Mouse (Mus musculus): ENCODE measurements around the gene OR5BS1P. TPM values are rescaled to one million over a fixed set of nuclear protein-coding genes. Genes with fewer than 3 reads are reported as not detected.
"Not testable (repeated sequence)": the region's sequence is repeated elsewhere in the genome, so short reads cannot be mapped to it uniquely, and the experiment has no call there.

OR5BS1P gene
- polyA plus RNA-seq, 1 experiment from 2014 or later: not detected

GRCm38 (mm10) chr15:98510438-98511385 is 41.0 kb downstream of the OR5BS1P start:
- Histone ChIP-seq H3K9ac (no peak overlapping the region), H3K4me2 (peak overlapping the region; percentile 61), H3K27ac (replicated peaks) (no peak overlapping the region), H3K4me3 (peak overlapping the region; percentile 21), H3K27me3 (no peaks in the 10 kb centered on the region), H3K36me3 (no peaks in the 10 kb centered on the region), H3K4me1 (replicated peaks) (peaks cover 12% of the 10 kb centered on the region), H3K9me3 (no peaks in the 10 kb centered on the region)
- 0 out of 2 replicates have a peak, but pooled peaks have one; percentile 27 for ATAC-seq (ENCODE audit: low FRiP score, low read depth)
- 24% methylated on average over 25 of the region's 25 CpGs for WGBS

GRCm38 (mm10) chr15:98511386-98511928 is 41.8 kb downstream of the OR5BS1P start:
- no peak for ATAC-seq (ENCODE audit: low FRiP score, low read depth)
- Histone ChIP-seq H3K9ac (no peak overlapping the region), H3K4me1 (replicated peaks) (peaks cover 12% of the 10 kb centered on the region), H3K4me2 (peak overlapping the region; percentile 61; the same call in 1 of the 2 replicates), H3K27me3 (no peaks in the 10 kb centered on the region), H3K27ac (replicated peaks) (no peak overlapping the region), H3K36me3 (no peaks in the 10 kb centered on the region), H3K9me3 (no peaks in the 10 kb centered on the region), H3K4me3 (no peak overlapping the region)
- 42% methylated on average over 13 of the region's 13 CpGs for WGBS

- no peak overlapping the region for H3K9ac ChIP-seq
- H3K9me3 ChIP-seq: no peaks in the 10 kb centered on the region
- WGBS: 60% methylated on average over 8 of the region's 8 CpGs
- no peak overlapping the region for H3K27ac ChIP-seq (replicated peaks)
- H3K4me3 ChIP-seq: no peak overlapping the region
- no peak for ATAC-seq (ENCODE audit: low FRiP score, low read depth)
- H3K36me3 ChIP-seq: no peaks in the 10 kb centered on the region
- no peaks in the 10 kb centered on the region for H3K27me3 ChIP-seq
- peaks cover 12% of the 10 kb centered on the region for H3K4me1 ChIP-seq (replicated peaks)
- H3K4me2 ChIP-seq: no peak overlapping the region
Measured at GRCm38 (mm10) chr15:98512232-98512631, 42.5 kb downstream of the OR5BS1P start.

GRCm38 (mm10) chr15:98512799-98513321 is 43.2 kb downstream of the OR5BS1P start:
- no peak overlapping the region for H3K4me2 ChIP-seq
- no peak for ATAC-seq (ENCODE audit: low FRiP score, low read depth)
- H3K4me3 ChIP-seq: no peak overlapping the region
- H3K9me3 ChIP-seq: no peaks in the 10 kb centered on the region
- WGBS: 51% methylated on average over 17 of the region's 17 CpGs
- H3K4me1 ChIP-seq (replicated peaks): peaks cover 12% of the 10 kb centered on the region
- H3K9ac ChIP-seq: no peak overlapping the region
- H3K27ac ChIP-seq (replicated peaks): no peak overlapping the region
- H3K36me3 ChIP-seq: peaks cover 4% of the 10 kb centered on the region
- H3K27me3 ChIP-seq: no peaks in the 10 kb centered on the region

- H3K4me2 ChIP-seq; H3K4me3 ChIP-seq; ATAC-seq (ENCODE audit: low FRiP score, low read depth); H3K27me3 ChIP-seq; H3K27ac ChIP-seq (replicated peaks); H3K9ac ChIP-seq; H3K9me3 ChIP-seq: not testable (repeated sequence)
- WGBS: 72% methylated on average over 3 of the region's 3 CpGs
- Histone ChIP-seq H3K4me1 (replicated peaks) (peaks cover 12% of the 10 kb centered on the region), H3K36me3 (peaks cover 11% of the 10 kb centered on the region)
Measured at GRCm38 (mm10) chr15:98513676-98514075, 44.0 kb downstream of the OR5BS1P start.

GRCm38 (mm10) chr15:98514146-98514545 is 44.5 kb downstream of the OR5BS1P start:
- no peak overlapping the region for H3K4me2 ChIP-seq
- no peak overlapping the region for H3K27ac ChIP-seq (replicated peaks)
- WGBS: 87% methylated on average over 8 of the region's 8 CpGs
- ATAC-seq (ENCODE audit: low FRiP score, low read depth): no peak
- H3K4me1 ChIP-seq (replicated peaks): peaks cover 12% of the 10 kb centered on the region
- H3K27me3 ChIP-seq: no peaks in the 10 kb centered on the region
- H3K9ac ChIP-seq: no peak overlapping the region
- H3K4me3 ChIP-seq: no peak overlapping the region
- H3K36me3 ChIP-seq: peaks cover 11% of the 10 kb centered on the region
- no peaks in the 10 kb centered on the region for H3K9me3 ChIP-seq

- WGBS: 82% methylated on average over 2 of the region's 2 CpGs
- not testable (repeated sequence) for H3K9ac ChIP-seq; H3K4me3 ChIP-seq; H3K27ac ChIP-seq (replicated peaks); ATAC-seq (ENCODE audit: low FRiP score, low read depth); H3K27me3 ChIP-seq; H3K4me2 ChIP-seq; H3K9me3 ChIP-seq
- Histone ChIP-seq H3K4me1 (replicated peaks) (peaks cover 12% of the 10 kb centered on the region), H3K36me3 (peaks cover 16% of the 10 kb centered on the region)
Measured at GRCm38 (mm10) chr15:98514845-98515244, 45.1 kb downstream of the OR5BS1P start.

GRCm38 (mm10) chr15:98517380-98518355 is 48.0 kb downstream of the OR5BS1P start:
- Histone ChIP-seq H3K4me1 (replicated peaks) (no peaks in the 10 kb centered on the region), H3K9ac (no peak overlapping the region), H3K36me3 (peaks cover 40% of the 10 kb centered on the region), H3K4me2 (no peak overlapping the region), H3K9me3 (no peaks in the 10 kb centered on the region), H3K27ac (replicated peaks) (no peak overlapping the region), H3K4me3 (no peak overlapping the region), H3K27me3 (no peaks in the 10 kb centered on the region)
- no peak for ATAC-seq (ENCODE audit: low FRiP score, low read depth)
- WGBS: 68% methylated on average over 16 of the region's 16 CpGs

GRCm38 (mm10) chr15:98521245-98521644 is 51.5 kb downstream of the OR5BS1P start:
- Histone ChIP-seq H3K4me2 (no peak overlapping the region), H3K9ac (no peak overlapping the region), H3K4me3 (no peak overlapping the region), H3K27ac (replicated peaks) (no peak overlapping the region), H3K27me3 (no peaks in the 10 kb centered on the region), H3K9me3 (no peaks in the 10 kb centered on the region), H3K36me3 (peaks cover 72% of the 10 kb centered on the region), H3K4me1 (replicated peaks) (no peaks in the 10 kb centered on the region)
- 92% methylated on average over 3 of the region's 3 CpGs for WGBS
- ATAC-seq (ENCODE audit: low FRiP score, low read depth): no peak

- Histone ChIP-seq H3K4me2 (no peak overlapping the region), H3K4me3 (no peak overlapping the region), H3K27ac (replicated peaks) (no peak overlapping the region), H3K36me3 (peaks cover 89% of the 10 kb centered on the region), H3K4me1 (replicated peaks) (peaks cover 8% of the 10 kb centered on the region; the same call in 1 of the 2 replicates), H3K27me3 (no peaks in the 10 kb centered on the region), H3K9me3 (no peaks in the 10 kb centered on the region), H3K9ac (no peak overlapping the region)
- WGBS: 46% methylated on average over 5 of the region's 5 CpGs
- no peak for ATAC-seq (ENCODE audit: low FRiP score, low read depth)
Measured at GRCm38 (mm10) chr15:98526057-98526456, 56.4 kb downstream of the OR5BS1P start.

GRCm38 (mm10) chr15:98527056-98527771 is 57.5 kb downstream of the OR5BS1P start:
- Histone ChIP-seq H3K27me3 (no peaks in the 10 kb centered on the region), H3K9me3 (no peaks in the 10 kb centered on the region), H3K27ac (replicated peaks) (no peak overlapping the region), H3K9ac (no peak overlapping the region), H3K36me3 (peaks cover 85% of the 10 kb centered on the region), H3K4me1 (replicated peaks) (peaks cover 20% of the 10 kb centered on the region), H3K4me2 (no peak overlapping the region), H3K4me3 (no peak overlapping the region)
- 92% methylated on average over 5 of the region's 5 CpGs for WGBS
- no peak for ATAC-seq (ENCODE audit: low FRiP score, low read depth)

Measured in hindbrain, embryonic 15.5 days (tissue).